Mouse (Mus musculus) right cerebral cortex, postnatal 36 days (tissue): ENCODE measurements around the gene 4921524J17Rik.

Experiments
- DNase-seq, 2 experiments: peaks; one replicate each; pipeline ENCODE4 v3.0.0; 2022; ENCODE audit warnings: low spot score in 2 of 2, mixed read lengths in 1 of 2

4921524J17Rik gene

DNA sequence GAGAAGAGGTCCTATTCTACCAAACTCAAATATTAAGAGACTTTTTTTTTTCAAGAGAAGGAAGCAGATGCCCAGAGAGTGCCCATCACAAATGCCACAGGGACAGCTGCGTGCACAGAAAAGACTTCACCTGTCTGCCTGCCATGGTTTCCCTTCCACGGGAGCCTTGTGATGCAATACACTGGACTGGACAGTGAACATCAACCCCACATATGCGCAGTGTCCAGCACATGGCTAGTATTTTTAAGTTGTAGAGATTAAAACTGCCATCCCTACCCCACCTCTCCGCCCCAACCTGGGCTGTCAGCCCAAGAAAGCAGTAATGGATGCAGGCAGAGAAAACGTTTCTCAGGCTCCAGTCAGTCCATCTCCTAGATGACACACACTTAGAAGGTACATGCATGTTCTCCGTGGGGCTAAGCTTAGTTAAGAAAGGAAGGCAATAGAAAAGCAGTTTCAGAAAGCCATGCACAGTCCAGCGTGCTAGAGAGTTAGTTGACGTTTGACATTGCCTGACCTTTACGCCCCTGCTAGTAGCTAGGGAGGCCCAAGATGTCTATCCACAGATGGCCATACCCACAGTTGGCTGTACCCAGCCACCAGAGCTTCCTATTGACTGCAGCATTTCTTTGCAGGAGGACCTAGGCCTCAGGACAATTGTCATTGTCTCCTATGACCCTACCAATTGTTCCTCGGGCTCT, 52.4 kb downstream of the 4921524J17Rik start:
- no peak for DNase-seq

- no peak for DNase-seq
These were observed 53.4 kb downstream of the 4921524J17Rik start for GRCm38 (mm10) chr8:85379142-85379781.

GRCm38 (mm10) chr8:85376516-85376915, 56.1 kb downstream of the 4921524J17Rik start:
- DNase-seq = no peak

GRCm38 (mm10) chr8:85374286-85374685, 58.3 kb downstream of the 4921524J17Rik start:
- no peak for DNase-seq

DNA sequence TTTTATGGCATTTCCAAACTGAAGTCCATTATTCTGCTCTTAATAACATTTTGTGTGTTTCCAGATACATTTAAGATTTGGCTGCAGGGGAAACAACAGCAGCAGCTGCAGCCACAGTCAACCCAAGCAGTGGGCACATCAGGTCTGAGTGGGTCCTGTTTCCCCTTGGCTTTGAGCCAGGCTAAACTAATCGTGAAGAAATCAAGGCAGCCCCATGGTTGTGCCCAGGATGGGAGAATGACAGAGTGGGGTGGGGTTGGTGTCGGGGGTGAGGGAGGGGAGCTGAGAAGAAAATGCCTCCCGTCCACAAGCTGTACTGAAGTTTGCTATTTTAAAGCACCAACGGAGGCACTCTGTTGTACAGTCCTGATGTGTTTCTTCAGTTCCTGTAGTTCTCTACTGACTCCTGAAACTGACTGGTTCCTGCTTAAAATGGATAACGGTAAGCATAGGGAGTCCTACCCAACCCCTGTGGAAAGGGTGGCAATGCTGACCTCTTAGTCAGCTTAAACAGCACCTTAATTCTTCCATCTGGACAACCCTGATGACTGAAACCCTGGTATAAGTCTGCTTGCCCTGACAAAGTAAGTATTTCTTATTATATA, 59.1 kb downstream of the 4921524J17Rik start:
- no peak for DNase-seq

- no peak for DNase-seq
These were observed 60.2 kb downstream of the 4921524J17Rik start for GRCm38 (mm10) chr8:85372465-85372839.

DNA sequence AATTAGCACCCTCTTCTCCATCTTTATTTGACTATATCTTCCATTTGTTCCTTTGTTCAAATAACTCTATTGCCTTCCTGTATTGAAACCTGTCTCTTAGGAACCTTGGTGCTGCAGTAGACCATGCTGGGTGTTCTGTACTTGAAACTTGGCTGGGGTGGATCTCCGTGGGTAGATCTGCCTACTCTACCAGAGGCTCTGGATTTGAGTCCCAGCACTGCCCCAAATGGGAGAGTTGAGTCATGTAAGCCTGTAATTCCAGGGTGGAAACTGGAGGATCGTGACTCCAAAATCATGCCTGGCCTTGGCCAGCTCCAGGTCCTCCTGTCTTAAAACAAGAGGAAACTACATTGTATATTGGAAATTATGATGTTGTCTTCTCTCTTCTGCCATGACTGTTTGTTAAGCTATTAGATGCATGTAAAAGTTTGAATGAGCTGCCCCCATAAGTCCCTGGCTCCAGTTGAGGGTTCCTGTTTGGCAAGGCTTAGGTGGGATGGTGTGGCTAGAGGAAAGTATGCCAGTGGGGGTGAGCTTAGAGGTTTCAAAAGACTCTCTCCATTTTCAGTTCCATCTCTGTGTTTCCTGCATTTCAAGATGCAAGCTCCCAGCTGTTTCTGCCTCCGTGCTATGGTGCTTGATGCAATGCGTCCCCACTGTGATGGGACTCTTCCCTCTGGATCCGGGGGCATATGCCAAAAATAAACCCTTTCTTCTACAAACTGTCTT, 60.7 kb downstream of the 4921524J17Rik start:
- peak in 1 of 2 experiments; percentile 30 for DNase-seq

DNA sequence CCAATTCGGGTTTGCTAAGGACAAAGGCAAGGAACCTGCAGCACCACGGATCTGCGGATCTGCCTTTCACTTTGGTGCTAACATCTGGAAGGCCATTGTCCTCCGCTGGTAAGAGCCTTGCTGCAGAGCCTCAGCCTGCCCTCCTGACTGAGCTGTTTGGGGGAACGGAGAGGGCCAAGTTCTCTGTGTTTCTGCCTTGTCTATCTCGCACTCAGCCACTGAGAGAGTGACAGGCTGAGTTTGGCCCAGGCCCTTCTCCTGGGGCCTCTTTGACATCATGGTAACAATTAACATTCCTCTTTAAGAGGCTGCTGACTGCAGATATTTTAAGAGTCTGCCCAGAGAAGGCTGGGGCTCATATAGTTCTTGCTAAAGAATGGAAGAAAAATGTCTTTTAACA, 67.5 kb downstream of the 4921524J17Rik start:
- no peak for DNase-seq

DNA sequence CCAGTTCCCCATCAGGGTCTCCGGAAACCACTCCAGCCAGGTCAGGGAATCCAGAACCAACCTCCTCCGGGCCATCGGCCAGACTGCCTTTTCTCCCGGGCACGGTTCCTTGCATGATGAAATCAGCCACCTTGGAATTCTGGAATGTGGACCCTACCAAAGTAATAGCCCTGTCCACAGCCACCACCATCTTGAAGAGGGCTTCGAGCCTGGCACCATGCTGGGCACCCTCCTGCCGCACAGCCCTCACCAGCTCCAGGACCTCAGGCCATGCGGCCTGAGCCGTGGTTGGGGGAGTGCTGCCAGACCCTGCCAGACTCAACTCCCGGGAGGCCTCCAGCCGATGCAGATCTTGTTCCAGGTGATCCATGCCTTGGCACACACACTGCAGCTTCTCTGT, 68.0 kb downstream of the 4921524J17Rik start:
- DNase-seq = no peak

GRCm38 (mm10) chr8:85363406-85363805, 69.2 kb downstream of the 4921524J17Rik start:
- no peak for DNase-seq

GRCm38 (mm10) chr8:85362211-85362610, 70.4 kb downstream of the 4921524J17Rik start:
- no peak for DNase-seq
